Mouse (Mus musculus): Measurements from ENCODE around the gene Psmd4.
"Not testable (repeated sequence)": the region's sequence is repeated elsewhere in the genome, so short reads cannot be mapped to it uniquely, and the experiment has no call there.

Gene Psmd4

GRCm38 (mm10) chr3:95042166-95042837, at the start of gene Psmd4:
Psmd4 (minus strand) TSS chr3:95042614.
- peak; percentile 97 for DNase-seq

DNA sequence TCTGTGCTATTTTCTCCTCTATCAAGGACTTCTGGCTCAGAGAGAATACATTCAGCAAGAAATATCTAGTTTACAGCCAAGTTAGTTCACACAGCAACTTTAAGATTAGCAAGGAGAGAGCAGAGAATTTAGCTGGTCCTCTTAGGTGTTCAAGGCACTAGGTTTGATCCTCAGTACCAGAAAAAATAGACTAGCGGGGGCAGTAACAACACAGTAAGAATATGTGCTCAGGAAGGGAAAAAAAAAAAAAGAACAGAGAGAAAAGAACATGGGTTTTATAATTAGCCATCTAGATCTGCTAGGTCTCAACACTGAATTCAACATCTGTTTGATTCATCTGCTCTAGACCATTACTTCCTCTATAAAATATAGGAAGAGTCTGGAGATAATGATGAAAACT, 45.7 kb upstream of the Psmd4 start:
- DNase-seq = no peak

- no peak for DNase-seq
Observed at GRCm38 (mm10) chr3:95071606-95072005, 29.2 kb upstream of the Psmd4 start.

- no peak for DNase-seq
Observed at GRCm38 (mm10) chr3:95066570-95066969, 24.2 kb upstream of the Psmd4 start.

DNA sequence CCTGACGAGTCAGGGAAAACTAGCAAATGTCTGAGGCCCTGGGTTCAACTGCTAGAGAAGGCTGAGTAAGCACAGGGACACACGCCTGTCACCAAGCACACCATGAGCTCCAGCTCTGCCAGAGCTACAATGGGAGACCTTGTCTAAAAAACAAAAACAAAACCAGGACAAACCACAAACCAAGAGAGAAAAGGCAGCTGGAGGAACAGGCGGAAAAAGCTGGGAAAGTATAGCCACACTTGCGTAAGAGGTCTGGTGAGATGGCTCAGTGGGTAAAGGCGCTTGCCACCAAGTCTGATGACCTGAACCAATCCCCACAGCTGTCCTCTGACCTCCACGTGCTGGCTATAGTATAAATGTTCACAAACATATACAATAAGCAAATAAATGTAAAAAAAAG, 23.7 kb upstream of the Psmd4 start:
- no peak for DNase-seq

DNA sequence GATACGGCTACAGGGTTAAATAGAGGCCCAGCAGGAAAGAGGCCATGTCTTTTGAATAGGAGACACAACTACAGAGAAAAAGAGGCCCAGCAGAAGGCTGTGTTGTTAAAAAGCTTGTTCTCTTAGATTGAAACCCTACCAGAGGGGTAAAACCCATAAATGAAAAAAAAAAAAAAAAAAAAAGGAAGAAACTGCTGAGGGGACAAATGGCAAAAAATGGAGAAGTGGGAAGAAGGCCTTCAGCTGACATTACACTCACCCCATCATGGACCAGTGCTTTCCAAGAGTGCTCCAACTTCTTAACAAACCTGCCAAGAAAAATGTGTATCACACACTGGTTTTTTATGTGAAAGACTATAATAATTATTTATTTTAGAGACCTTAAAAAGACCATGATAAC, 23.1 kb upstream of the Psmd4 start:
- DNase-seq = no peak

- DNase-seq = no peak
Observed at GRCm38 (mm10) chr3:95063741-95064140, 21.3 kb upstream of the Psmd4 start.

- DNase-seq = no peak
Observed at GRCm38 (mm10) chr3:95058078-95058477, 15.7 kb upstream of the Psmd4 start.

DNA sequence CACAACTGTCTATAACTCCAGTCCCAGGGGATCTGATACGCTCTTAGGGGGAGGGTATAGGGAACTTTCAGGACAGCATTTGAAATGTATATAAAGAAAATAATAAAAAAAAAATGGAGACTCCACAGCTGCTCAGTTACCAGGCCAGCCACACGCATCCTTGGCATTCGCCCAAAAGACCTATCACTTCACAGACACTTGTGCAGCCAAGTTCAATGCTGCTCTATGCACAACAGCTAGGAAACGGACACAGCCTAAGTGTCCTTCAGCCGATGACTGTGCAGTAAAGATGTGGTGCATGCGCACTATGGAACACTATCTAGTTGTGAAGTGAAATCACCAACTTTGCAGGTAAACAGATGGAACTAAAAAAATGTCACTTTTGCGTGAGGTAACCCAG, 13.9 kb upstream of the Psmd4 start:
- DNase-seq = no peak

DNA sequence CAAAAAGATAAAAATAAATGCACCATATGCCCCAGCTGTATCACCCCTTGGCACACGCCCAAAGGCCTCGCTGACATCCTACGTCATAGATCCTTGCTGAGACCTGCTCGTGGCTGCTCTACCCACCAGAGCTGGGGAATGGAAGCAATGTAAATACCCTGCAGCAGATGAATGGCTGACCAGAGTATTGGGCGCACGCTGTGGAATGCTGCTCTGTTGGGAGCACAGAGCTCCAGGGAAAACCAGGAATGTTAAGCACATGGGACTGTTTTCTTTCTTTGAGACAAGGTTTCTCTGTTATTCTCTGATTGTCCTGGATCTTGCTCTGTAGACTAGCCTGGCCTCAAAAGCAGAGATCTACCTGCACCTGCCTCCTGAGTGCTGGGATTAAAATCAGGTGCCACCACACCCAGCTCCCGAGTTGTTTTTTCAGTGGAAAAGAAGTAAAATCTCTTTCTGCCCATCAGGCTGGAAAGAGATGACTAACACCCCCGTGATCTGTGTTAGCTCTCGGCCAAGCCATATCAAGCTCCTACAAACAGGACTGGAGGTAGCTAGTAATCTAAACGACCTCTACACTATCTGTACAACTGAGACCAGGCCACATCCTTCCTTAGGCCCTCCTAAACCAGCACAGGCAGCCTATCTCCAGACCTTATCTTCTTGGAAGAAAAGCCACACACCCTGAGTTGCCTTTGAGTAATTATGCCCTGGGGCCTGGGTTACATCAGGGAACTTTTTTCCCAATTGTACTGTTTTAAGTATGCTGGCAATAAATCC, 12.3 kb upstream of the Psmd4 start:
- DNase-seq = peak; percentile 29

DNA sequence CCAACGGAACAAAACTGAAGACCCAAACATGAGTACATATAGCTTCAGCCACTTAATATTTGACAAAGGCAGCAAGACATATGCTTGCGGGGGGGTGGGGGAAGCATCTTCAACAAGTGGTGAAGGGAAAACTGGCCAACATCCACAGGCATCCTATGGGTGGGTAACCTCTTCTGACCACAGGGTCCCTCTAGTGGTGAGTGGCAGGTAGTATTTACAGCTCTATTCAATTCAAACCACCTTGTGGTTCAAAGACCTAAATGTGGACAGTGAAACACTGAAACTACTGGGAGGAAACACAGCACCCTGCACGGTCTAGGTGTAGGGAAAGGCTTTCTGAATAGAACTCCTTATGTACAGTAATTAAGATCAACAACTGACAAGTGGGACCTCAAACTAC, 11.3 kb upstream of the Psmd4 start:
- peak; percentile 72 for DNase-seq

DNA sequence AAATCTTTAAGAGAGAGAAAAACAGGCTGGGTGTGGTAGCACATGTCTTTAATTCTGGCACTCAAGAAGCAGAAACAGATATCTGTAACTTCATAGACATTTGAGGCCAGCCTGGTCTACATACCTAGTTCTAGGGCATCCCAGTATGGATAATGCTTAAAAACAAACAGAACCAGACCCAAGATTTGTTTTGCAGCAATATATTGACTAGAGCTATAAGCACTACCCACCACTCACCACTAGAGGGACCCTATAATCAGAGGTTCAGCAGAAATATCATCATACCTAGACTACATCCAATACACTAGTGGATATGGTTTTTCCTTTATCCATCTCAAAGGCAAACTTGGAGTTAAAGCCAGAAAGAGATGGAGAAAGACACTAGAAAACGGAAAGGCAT, 10.5 kb upstream of the Psmd4 start:
- peak; percentile 69 for DNase-seq

DNA sequence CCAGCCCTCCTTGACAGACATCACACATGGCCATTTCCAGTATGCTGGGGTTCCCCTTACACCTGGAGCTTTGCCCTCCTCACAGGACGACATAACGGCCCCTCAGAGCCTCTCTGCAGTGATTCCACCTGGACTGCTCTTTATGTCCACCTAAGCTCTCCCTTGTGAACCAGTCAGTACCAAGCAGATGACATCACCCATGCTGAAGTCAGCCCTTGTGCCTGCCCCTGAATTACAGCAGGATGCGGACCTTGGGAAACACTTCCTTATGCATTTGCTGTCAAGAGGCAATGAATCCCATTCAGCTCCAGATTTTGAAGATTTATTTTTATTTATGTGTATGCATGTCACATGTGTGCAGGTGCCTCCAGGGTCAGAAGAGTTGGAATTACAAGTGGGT, 5.5 kb upstream of the Psmd4 start:
- no peak for DNase-seq

DNA sequence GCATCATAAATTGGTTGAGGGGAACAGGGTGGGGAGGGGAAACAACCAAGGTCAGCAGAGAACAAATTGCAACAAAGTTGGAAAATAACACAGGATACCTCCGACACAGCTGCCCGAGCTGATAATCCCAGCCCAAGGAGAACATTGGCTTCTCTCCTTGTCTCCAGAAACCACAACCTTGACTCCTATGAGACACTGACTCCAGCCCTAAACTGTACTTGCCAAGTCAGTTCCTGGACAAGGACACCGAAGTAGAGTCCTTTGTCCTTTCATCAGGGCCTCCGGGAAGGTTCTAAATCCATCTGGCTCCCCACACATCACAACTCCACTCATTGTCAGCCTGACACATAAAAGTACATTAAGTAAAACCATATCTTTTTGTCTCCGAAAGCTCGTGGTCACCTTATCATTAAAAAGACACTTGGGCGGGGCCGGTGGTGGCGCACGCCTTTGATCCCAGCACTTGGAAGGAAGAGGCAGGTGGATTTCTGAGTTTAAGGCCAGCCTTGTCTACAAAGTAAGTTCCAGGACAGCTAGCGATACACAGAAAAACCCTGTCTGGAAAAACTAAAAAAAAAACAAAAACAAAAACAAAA, 4.1 kb upstream of the Psmd4 start:
- no peak for DNase-seq

DNA sequence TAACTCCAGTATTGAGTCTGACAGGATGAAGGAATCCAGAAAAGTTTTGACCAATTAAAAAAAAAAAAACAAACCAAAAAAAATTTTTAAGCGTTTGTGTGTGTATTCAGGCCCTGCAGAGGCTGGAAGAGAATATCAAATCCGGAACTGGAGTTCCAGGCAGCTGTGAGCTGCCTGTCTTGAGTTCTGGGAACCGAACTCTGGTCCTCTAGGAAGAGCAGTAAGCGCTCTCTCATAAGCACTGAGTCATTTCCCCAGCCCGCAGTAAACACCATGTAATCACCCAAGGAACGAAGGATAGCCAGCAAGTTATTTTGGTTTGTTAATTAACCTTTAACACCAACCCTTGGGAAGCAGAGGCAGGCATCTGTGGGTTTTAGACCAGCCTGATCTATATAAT, 837 bp upstream of the Psmd4 start:
- no peak for DNase-seq

- DNase-seq = no peak
Observed at GRCm38 (mm10) chr3:95042838-95043229, 420 bp upstream of the Psmd4 start.

DNA sequence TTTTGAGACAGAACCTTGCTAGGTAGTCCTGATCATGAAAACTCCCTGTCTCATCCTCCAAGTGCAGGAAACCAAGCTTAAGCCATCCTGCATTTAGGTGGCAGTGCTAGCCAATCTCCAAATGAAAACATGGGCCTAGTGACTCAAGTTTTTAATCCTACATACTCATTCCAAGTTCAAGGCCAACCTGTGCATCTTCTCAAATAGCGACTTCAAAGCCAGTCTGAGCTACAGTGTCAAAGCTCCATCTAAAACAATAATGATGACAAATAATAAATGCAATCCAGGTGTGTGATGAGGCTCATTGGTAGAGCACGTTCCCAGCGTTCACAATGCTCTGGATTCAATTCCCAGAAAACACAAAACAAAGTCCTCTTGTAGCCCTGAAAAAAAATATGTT, 789 bp downstream of the Psmd4 start:
- DNase-seq = no peak

DNA sequence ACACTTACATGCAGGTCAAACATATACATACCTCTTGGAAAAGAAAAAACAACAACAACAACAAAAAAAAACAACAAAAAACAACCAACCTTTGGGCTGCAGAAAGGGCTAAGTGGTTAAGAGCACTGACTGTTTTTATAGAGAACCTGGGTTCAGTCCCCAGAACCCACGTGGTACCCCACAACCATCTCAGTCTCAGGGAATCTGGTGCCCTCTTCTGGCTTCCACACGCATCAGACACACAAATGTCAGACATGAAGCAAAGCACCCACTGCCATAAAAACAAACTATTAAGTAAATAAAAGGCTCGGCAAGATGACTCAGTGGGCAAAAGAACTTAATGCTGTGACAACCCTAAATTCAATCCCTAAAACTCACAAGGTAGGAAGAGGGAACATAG, 12.5 kb downstream of the Psmd4 start:
- DNase-seq = no peak

- DNase-seq = not testable (repeated sequence)
Observed at GRCm38 (mm10) chr3:95029291-95029827, 13.1 kb downstream of the Psmd4 start.

- DNase-seq = no peak
Observed at GRCm38 (mm10) chr3:95028603-95029002, 13.8 kb downstream of the Psmd4 start.

- DNase-seq = peak; percentile 30
Observed at GRCm38 (mm10) chr3:95027701-95028100, 14.7 kb downstream of the Psmd4 start.

DNA sequence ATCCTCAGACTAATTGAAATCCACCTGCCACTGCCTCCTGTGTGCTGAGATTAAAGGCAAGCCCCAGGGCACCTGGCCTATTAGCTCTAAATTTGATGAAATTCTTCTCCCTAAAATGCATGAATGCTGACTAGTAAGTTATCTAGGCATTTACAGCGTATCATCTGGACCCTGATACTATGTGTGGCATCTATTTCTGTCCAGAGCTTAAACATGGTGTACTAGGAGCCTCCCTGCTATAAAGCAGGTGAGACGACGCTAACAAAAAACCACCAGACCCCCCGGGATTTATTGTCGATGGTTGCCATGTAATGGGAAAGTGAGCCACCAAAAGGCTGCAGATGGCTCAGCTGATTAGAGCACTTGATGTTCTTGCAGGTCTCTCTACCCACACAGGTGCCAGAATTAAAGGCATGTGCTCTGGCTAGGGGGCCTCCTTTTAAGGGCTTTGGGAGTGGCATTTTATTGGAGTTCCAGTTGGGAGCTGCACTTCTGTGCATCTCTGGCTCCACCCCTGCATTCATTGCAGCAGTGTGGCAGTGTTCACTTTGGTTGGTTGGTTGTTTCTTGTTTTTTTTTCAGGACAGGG, 15.3 kb downstream of the Psmd4 start:
- DNase-seq = no peak

DNA sequence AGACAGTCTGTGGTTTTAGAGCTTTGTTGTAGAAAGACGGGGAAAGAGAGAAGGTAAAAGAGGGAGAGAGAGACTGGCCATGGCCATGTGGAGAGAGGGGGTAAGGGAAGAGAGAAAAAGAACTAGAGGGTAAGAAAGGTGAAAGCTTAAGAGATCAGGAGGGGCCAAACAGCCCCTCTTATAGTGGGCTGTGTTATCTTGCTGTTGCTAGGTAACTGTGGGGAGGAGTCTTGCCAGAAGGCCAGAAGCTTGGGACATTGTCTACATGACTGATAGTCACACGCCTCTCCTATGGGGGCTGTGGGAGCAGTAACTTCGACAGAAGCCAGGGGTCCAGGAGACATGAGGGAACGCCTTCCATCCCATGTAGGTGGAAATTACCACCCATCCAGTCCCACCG, 17.2 kb downstream of the Psmd4 start:
- no peak for DNase-seq

- DNase-seq = no peak
Observed at GRCm38 (mm10) chr3:95024551-95024950, 17.9 kb downstream of the Psmd4 start.
